Mouse (Mus musculus): ENCODE results near the gene Creb3. TPM values are rescaled to one million over a fixed set of nuclear protein-coding genes. Genes with fewer than 3 reads are reported as not detected.
A peak's percentile ranks its signal among the peaks of the same experiment; 100 is the strongest.

Creb3 gene
- polyA plus RNA-seq, 1 experiment from 2014 or later, result 62.7 TPM

DNA sequence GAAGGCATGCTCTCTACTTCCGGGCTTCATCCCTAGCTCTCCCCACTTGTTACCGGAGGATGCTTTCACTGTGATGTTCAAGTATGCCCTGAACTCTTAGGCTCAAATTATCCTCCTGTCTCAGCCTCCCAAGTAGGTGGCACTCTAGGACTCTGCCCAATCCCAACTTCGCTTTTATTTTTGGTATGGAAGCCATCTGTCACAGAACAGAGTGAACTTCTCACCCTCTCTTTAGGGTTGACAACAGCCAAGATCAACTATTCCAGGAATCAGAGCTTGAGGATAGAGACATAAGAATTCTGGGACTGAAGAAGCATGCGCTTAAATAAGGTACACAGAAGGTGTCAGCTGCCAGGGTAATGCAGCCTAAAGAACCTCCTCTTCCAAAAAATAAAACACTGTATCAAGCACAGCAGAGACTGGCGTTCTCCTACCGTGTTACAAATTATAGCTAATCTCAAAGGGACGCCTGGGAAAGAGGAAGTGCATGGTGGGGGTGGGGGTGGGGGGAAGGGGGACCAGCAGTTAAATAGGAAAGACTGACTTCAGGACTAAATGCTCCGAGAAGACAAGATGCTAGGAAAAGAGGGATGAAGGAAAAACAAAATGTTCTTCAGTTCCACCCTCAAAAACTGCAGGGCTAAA, 15.2 kb downstream of the Creb3 start:
- Histone ChIP-seq H3K27me3 (replicated peaks) (no peaks in the 10 kb centered on the region), H3K4me1 (replicated peaks) (peaks cover 28% of the 10 kb centered on the region), H3K27ac (no peak overlapping the region), H3K4me2 (replicated peaks) (peak overlapping the region; percentile 94), H3K4me3 (replicated peaks) (peak overlapping the region; percentile 84), H3K36me3 (0 out of 2 replicates have a peak, but pooled peaks cover 10% of the 10 kb centered on the region), H3K9ac (peak overlapping the region; percentile 87), H3K9me3 (no peaks in the 10 kb centered on the region)
- WGBS, result 36% methylated on average over 8 of the region's 8 CpGs
- no peak for ATAC-seq

DNA sequence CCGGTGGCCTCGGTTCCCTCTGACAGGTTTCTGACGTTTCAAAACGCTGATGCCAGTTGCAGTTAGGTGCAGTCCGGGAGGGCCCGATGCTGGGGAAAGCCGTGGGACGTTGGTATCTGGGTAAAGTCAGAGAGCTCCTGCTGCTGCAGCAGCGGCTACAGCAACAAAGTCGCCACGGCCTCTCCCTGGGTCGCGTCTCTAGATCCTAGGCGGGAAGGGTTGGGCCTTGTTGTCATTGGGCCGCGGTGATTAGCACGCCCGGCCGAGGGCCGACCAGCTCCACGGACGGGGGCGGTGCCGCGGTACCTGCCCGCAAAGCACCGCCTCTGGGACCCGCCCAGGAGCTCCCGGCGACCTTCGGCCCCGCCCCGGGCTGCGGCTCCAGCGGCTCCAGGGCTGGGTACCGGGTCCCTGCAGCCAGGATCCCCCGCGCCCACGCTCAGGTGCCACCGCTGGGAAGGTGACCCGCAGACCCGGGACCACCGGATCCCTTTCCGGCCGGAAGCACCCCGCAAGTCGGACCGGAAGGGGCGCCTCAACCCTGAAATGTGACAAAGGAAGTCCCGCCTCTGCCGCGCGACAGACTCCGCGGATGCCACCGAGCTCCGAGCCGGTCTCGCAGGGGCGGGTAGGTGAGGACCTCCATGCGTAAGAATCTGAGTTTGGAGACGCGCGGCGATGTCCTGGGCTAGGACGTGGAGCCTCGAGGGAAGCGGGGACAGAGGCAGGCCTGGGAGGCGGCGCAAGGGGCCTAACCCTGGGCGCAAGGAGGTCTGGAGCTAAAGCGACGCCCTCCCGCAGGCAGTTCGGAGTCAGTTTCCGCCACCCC, 16.5 kb downstream of the Creb3 start, which contains the start of the genes Rgp1 and Gba2:
Gene Rgp1, plus strand, starts transcription at position 340 of the 829 bp plus-strand sequence.
Gene Gba2, minus strand, starts transcription at position 498 of the 829 bp plus-strand sequence.
- Histone ChIP-seq H3K4me2 (replicated peaks) (peak within 1 kb of the TSS; percentile 94), H3K4me3 (replicated peaks) (peak within 1 kb of the TSS; percentile 84), H3K27ac (peak within 1 kb of the TSS; percentile 94), H3K36me3 (peaks cover 17% of the 10 kb centered on the region), H3K9me3 (no peaks in the 10 kb centered on the region), H3K9ac (peak within 1 kb of the TSS; percentile 87), H3K4me1 (replicated peaks) (peaks cover 28% of the 10 kb centered on the region), H3K27me3 (replicated peaks) (no peaks in the 10 kb centered on the region)
- peak; percentile 97 for ATAC-seq
- whole genome bisulfite sequencing, result under 1% methylated on average over 75 of the region's 76 CpGs

DNA sequence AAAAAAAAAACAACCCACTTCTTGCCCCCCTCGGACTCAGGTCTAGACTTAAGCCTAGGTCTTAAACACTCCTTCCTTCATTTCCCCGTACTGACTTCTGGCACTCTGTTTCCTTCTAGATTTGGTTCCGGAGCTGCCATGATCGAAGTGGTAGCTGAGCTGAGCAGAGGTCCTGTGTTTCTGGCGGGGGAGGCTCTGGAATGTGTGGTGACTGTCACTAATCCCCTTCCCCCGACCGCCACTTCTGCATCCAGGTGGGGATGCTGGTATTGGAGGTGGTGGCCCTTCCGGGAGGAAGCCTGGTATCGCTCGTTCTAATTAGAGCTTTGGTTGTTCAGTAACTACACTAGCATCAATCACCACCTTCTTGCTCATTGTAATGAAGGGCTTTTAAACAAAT, 17.1 kb downstream of the Creb3 start:
- peak overlapping the region; percentile 87 for H3K9ac ChIP-seq
- no peaks in the 10 kb centered on the region for H3K9me3 ChIP-seq
- peak overlapping the region; percentile 84 for H3K4me3 ChIP-seq (replicated peaks)
- peak overlapping the region; percentile 94 for H3K27ac ChIP-seq
- under 1% methylated on average over 10 of the region's 10 CpGs for WGBS
- peaks cover 28% of the 10 kb centered on the region for H3K4me1 ChIP-seq (replicated peaks)
- no peak for ATAC-seq
- peaks cover 20% of the 10 kb centered on the region for H3K36me3 ChIP-seq
- peak overlapping the region; percentile 94 for H3K4me2 ChIP-seq (replicated peaks)
- no peaks in the 10 kb centered on the region for H3K27me3 ChIP-seq (replicated peaks)

DNA sequence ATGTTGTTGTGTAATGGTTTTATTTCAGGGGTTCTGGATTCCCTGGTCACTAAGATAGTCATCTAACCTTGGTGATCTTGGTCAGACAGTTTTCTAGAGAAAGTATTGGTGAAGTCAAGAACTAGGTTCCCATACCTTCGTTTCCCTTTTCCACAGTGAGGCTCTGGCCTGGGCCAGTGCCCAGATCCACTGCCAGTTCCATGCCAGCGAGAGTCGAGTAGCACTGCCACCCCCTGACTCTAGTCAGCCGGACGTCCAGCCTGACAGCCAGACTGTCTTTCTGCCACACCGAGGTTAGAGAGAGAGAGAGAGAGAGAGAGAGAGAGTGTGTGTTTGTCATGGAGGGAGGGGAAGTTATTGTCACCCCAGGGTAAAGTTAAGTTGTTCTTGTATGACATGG, 17.6 kb downstream of the Creb3 start:
- Histone ChIP-seq H3K4me3 (replicated peaks) (peak overlapping the region; percentile 84), H3K27me3 (replicated peaks) (no peaks in the 10 kb centered on the region), H3K27ac (no peak overlapping the region), H3K9ac (no peak overlapping the region), H3K4me2 (replicated peaks) (peak overlapping the region; percentile 94), H3K4me1 (replicated peaks) (peaks cover 30% of the 10 kb centered on the region), H3K9me3 (no peaks in the 10 kb centered on the region), H3K36me3 (peaks cover 20% of the 10 kb centered on the region)
- no peak for ATAC-seq
- WGBS, result 78% methylated on average over 6 of the region's 6 CpGs

DNA sequence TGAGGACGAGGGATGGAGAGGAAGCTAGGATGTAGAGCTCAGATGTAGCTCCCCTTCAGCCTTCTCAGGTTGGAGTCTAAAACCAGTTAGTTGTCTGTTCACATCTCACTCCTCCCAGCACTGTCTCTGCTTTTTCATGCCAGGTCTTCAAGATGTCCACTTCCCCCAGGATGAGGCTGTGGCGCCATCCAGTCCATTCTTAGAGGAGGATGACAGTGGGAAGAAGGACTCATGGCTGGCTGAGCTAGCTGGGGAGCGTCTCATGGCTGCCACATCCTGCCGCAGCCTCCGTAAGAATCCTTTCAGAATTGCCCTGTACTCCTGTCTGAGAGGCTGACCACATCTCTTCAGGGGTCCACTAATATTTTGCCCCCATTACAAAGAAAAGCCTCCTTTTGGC, 18.6 kb downstream of the Creb3 start:
- H3K36me3 ChIP-seq, result peaks cover 20% of the 10 kb centered on the region
- H3K4me3 ChIP-seq (replicated peaks), result no peak overlapping the region
- peaks cover 28% of the 10 kb centered on the region for H3K4me1 ChIP-seq (replicated peaks)
- no peaks in the 10 kb centered on the region for H3K27me3 ChIP-seq (replicated peaks)
- 93% methylated on average over 5 of the region's 5 CpGs for WGBS
- no peak overlapping the region for H3K4me2 ChIP-seq (replicated peaks)
- H3K9me3 ChIP-seq, result no peaks in the 10 kb centered on the region
- 0 out of 2 replicates have a peak overlapping the region, but pooled peaks have one; percentile 13 for H3K9ac ChIP-seq
- H3K27ac ChIP-seq, result no peak overlapping the region
- ATAC-seq, result no peak

DNA sequence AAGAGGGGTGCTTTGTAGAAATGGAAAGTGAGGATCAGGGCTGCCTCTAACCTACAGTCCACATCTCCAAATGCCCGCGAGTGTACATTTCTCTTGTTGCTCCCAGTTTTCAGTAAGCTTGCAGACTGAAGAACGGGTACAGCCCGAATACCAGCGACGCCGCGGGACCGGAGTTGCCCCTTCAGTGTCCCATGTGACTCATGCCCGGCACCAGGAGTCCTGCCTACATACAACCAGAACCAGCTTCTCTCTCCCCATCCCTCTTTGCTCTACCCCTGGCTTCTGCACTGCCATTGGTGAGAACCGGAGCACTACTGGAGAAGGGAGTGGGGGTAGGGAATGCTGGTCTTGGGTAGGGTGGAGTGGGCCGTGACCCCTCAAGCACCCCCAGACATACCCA, 19.2 kb downstream of the Creb3 start:
- H3K4me1 ChIP-seq (replicated peaks), result peaks cover 26% of the 10 kb centered on the region
- H3K9me3 ChIP-seq, result no peaks in the 10 kb centered on the region
- peaks cover 20% of the 10 kb centered on the region for H3K36me3 ChIP-seq
- H3K27me3 ChIP-seq (replicated peaks), result no peaks in the 10 kb centered on the region
- no peak overlapping the region for H3K4me3 ChIP-seq (replicated peaks)
- H3K27ac ChIP-seq, result no peak overlapping the region
- no peak for ATAC-seq
- no peak overlapping the region for H3K4me2 ChIP-seq (replicated peaks)
- 95% methylated on average over 12 of the region's 12 CpGs for WGBS
- no peak overlapping the region for H3K9ac ChIP-seq

DNA sequence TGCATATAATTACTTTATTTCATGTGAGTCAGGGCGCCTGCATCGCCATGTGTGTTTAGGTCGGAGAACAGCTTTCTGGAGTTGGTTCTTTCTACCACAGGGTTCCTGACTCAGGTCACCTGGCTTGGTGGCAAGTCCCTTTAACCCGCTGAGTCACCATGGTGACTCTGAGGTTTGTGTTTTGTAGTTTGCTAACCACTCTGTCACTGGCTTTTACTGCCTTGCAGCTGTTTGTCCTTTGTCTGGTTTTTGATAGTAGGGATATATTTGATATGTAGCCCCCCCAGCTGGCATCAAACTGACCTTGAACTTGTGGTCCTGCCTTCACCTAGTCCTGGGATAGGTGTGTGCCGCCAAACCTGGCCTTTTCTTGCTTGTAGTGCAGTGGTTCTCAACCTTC, 20.1 kb downstream of the Creb3 start:
- Histone ChIP-seq H3K4me3 (replicated peaks) (no peak overlapping the region), H3K36me3 (peaks cover 20% of the 10 kb centered on the region), H3K4me2 (replicated peaks) (no peak overlapping the region), H3K4me1 (replicated peaks) (peaks cover 17% of the 10 kb centered on the region), H3K27ac (no peak overlapping the region), H3K27me3 (replicated peaks) (no peaks in the 10 kb centered on the region), H3K9ac (no peak overlapping the region), H3K9me3 (no peaks in the 10 kb centered on the region)
- 94% methylated on average over 5 of the region's 5 CpGs for WGBS
- no peak for ATAC-seq

DNA sequence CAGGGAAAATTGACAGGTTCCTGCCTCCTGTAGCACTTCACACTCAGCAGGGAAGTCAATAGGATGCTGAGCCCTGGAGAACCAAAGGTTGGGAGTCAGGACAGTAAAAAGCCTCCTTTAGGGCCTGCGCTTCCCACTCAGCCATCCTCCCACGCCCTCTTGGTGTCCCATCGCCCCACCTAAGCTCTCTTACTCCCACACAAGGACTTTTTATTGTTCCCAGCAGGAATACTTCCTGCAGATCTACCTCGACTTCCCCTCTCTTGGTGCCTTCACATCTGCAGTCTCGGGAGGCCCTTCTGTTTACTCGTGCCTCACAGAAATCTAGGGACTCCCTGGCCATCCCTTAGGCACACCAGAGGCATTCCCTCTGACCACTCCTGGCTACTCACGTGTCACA, 21.3 kb downstream of the Creb3 start:
- Histone ChIP-seq H3K36me3 (peaks cover 20% of the 10 kb centered on the region), H3K4me3 (replicated peaks) (no peak overlapping the region), H3K9ac (no peak overlapping the region), H3K4me2 (replicated peaks) (no peak overlapping the region), H3K27ac (no peak overlapping the region), H3K4me1 (replicated peaks) (peaks cover 11% of the 10 kb centered on the region; the same call in 1 of the 2 replicates), H3K9me3 (no peaks in the 10 kb centered on the region), H3K27me3 (replicated peaks) (no peaks in the 10 kb centered on the region)
- no peak for ATAC-seq
- WGBS, result 70% methylated on average over 7 of the region's 7 CpGs

DNA sequence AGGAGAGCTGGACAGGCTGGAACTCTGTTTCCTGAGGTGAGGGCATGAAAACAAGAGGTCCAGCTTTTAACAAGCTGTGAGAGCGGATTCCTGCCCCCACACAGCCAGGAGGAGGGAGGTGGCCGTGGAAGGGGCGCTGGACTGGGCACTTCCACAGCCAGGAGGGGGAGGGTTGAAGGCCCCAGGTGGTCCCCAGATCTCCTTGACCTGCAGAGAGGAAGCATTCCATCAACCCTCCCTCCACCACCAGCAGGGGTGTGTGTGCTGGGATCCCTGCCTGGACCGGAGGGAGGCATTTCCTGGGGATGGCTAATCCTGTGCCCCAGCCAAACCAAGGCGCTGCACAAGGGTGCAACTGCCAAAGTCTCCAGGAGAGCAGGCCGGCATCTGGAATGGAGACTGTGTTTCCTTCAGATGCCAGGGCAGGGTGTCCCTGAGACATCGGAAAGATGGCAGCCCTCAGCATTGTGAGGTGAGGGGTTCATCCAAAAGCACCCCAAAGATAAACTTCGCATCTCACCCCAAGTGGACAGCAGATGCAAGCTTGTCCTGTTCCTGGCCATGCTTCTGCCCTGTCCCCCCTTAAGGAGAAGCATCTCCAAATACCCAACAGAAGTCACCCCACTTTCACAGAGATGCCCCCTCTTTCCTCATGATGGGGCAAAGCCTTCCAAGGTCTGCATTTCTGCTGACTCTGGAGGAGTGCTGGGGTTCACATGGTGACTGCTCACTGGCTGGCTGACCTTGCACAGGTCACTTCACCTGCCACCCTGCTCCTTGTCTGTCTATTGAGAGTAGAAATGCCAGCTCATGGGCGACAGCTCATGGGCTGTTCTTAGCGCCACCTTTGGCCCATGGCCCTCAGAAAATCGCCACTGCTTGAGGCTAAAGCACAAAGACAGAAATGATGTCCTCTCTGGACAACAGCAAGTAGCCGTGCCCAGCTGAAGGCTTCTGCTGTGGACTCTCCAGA, 22.6 kb downstream of the Creb3 start, which contains the start of gene Msmp:
Gene Msmp, minus strand, starts transcription at position 51 of the 973 bp plus-strand sequence.
- no peaks in the 10 kb centered on the region for H3K9me3 ChIP-seq
- H3K36me3 ChIP-seq, result peaks cover 20% of the 10 kb centered on the region
- peaks cover 6% of the 10 kb centered on the region; the same call in 1 of the 2 replicates for H3K4me1 ChIP-seq (replicated peaks)
- no peak within 1 kb of the TSS for H3K4me2 ChIP-seq (replicated peaks)
- no peak within 1 kb of the TSS for H3K9ac ChIP-seq
- H3K27me3 ChIP-seq (replicated peaks), result no peaks in the 10 kb centered on the region
- H3K27ac ChIP-seq, result no peak within 1 kb of the TSS
- no peak for ATAC-seq
- 63% methylated on average over 12 of the region's 12 CpGs for WGBS
- no peak within 1 kb of the TSS for H3K4me3 ChIP-seq (replicated peaks)

DNA sequence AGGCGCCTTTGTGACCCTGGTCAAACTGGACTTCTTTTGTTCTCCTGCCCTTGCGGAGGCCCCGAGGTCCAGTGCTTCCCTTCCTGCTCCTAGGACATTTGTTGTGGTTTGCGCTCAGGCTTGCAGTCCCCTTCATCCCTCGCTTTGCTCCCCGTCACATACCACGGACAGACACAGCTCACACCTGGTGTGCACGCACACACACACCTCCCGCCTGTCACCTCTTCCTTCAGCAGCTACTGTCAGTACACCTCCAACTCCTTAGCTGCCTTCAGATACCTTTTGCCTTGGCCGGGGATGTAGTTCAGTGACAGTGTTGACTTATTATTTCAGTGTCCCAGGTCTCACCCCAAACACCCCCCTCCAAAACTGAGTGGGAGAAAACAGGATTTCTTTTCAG, 23.6 kb downstream of the Creb3 start:
- H3K9ac ChIP-seq, result no peak overlapping the region
- H3K4me2 ChIP-seq (replicated peaks), result no peak overlapping the region
- H3K9me3 ChIP-seq, result no peaks in the 10 kb centered on the region
- ATAC-seq, result no peak
- no peaks in the 10 kb centered on the region for H3K27me3 ChIP-seq (replicated peaks)
- H3K36me3 ChIP-seq, result peaks cover 20% of the 10 kb centered on the region
- H3K27ac ChIP-seq, result no peak overlapping the region
- WGBS, result 55% methylated on average over 9 of the region's 10 CpGs
- no peak overlapping the region for H3K4me3 ChIP-seq (replicated peaks)
- 0 out of 2 replicates have a peak, but pooled peaks cover 2% of the 10 kb centered on the region for H3K4me1 ChIP-seq (replicated peaks)

DNA sequence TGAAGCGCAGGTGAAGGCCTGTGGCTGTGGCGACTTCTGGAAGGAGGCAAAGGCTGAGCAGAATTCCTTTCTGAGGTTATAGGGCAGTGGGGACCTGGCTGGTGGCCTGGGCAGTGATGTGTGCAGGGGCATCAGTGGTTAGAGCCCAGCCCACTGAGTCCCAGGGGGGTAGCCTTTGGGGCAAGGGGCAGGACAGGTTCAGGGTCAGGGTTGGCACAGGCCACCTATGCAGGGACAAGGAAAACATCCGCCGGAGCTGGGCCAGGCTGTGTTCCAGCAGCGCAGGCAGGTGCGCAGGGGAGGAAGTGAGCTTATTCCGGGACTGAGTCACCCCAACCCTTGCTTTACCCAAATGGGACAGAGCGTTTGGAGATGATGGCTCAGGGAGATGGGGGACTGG, 24.3 kb downstream of the Creb3 start:
- no peak overlapping the region for H3K27ac ChIP-seq
- no peak overlapping the region for H3K4me2 ChIP-seq (replicated peaks)
- no peak overlapping the region for H3K4me3 ChIP-seq (replicated peaks)
- no peak for ATAC-seq
- H3K36me3 ChIP-seq, result peaks cover 16% of the 10 kb centered on the region
- no peaks in the 10 kb centered on the region for H3K27me3 ChIP-seq (replicated peaks)
- no peak overlapping the region for H3K9ac ChIP-seq
- 0 out of 2 replicates have a peak, but pooled peaks cover 2% of the 10 kb centered on the region for H3K4me1 ChIP-seq (replicated peaks)
- H3K9me3 ChIP-seq, result no peaks in the 10 kb centered on the region
- WGBS, result 75% methylated on average over 8 of the region's 8 CpGs

Measured in intestine, embryonic 15.5 days (tissue).